Mouse (Mus musculus) cortical plate, adult 2 months (tissue): ENCODE data around the gene Fam166a.

ENCODE experiments used
- CTCF ChIP-seq: fragments of 200-500 bp; IDR thresholded peaks from 2 replicates; pipeline ENCODE4 v1.5.1; 2011; ENCODE audit warnings: mild to moderate bottlenecking, control low read depth, low read length; ENCODE audit not compliant: insufficient read depth; ENCODE audit errors: extremely low read depth
- POLR2A ChIP-seq: fragments of 200-500 bp; IDR thresholded peaks from 2 replicates; pipeline ENCODE4 v1.6.1; 2011; ENCODE audit warnings: mild to moderate bottlenecking, low read length, control low read depth; ENCODE audit not compliant: insufficient read depth; ENCODE audit errors: extremely low read depth

DNA sequence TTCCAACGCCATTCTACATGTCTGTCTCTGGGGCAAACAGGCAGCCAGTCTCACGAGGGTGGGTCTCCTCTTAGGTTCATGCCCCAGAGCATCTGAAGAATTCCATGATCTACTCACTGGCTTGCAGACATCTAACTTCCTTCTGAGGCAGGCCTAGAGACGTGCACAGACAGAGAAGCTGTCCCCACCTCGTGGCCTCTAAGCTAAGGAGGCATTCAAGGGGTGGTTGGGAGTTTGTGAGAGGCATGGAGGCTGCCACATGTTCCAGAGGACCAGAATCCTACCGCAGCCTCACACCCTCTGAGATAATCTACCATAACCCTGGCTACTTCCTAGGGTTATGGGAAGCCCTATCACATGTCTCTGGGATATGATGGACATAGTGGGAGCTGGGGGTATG, 24.5 kb upstream of the Fam166a start:
- no peak for TF ChIP-seq CTCF
- no peak for TF ChIP-seq POLR2A
